Mouse (Mus musculus) neural tube, embryonic 15.5 days (tissue): ENCODE measurements around the gene Hist1h2bg. TPM values are rescaled to one million over a fixed set of nuclear protein-coding genes. Genes with fewer than 3 reads are reported as not detected.
"Not testable (repeated sequence)": the region's sequence is repeated elsewhere in the genome, so short reads cannot be mapped to it uniquely, and the experiment has no call there.

Experiments
- ATAC-seq: fragments of 200-750 bp; cut with Nextera tagmentation; 2 replicates; pipeline ENCODE4 v1.8.0; 2017; ENCODE audit warnings: mild to moderate bottlenecking, moderate TSS enrichment, moderate library complexity; ENCODE audit not compliant: low FRiP score
- H3K27ac ChIP-seq: fragments of 300-500 bp; sonication (generic); replicated peaks from 2 replicates; pipeline ENCODE4 v1.5.1; 2015; ENCODE audit warnings: mild to moderate bottlenecking, inconsistent platforms
- H3K27me3 ChIP-seq: fragments of 300-500 bp; sonication (generic); replicated peaks from 2 replicates; pipeline ENCODE4 v1.6.1; 2015; ENCODE audit warnings: inconsistent platforms
- H3K36me3 ChIP-seq: fragments of 300-500 bp; sonication (generic); 2 replicates; pipeline ENCODE4 v1.6.1; 2015; ENCODE audit warnings: inconsistent platforms
- H3K4me1 ChIP-seq: fragments of 300-500 bp; sonication (generic); 2 replicates; pipeline ENCODE4 v1.6.1; 2015; ENCODE audit warnings: inconsistent platforms
- H3K4me2 ChIP-seq: fragments of 300-500 bp; sonication (generic); 2 replicates; pipeline ENCODE4 v1.6.1; 2015; ENCODE audit warnings: inconsistent platforms, mild to moderate bottlenecking, moderate library complexity
- H3K4me3 ChIP-seq: fragments of 300-500 bp; sonication (generic); replicated peaks from 2 replicates; pipeline ENCODE4 v1.5.1; 2015; ENCODE audit warnings: mild to moderate bottlenecking, inconsistent platforms
- H3K9ac ChIP-seq: fragments of 300-500 bp; sonication (generic); replicated peaks from 2 replicates; pipeline ENCODE4 v1.6.1; 2015; ENCODE audit warnings: mild to moderate bottlenecking, inconsistent platforms
- H3K9me3 ChIP-seq: fragments of 300-500 bp; sonication (generic); replicated peaks from 2 replicates; pipeline ENCODE4 v1.6.1; 2016; ENCODE audit warnings: inconsistent platforms
- whole genome bisulfite sequencing: fragments of 180-500 bp; shearing (Covaris S2); methylation state at CpG from one replicate; pipeline ENCODE4 v1.1.7; 2015; ENCODE audit warnings: mixed read lengths; 5-methylcytosine and 5-hydroxymethylcytosine counted together
- polyA plus RNA-seq: library from polyadenylated mRNA; unstranded; fragments of >200 nt; fragmentation: Nextera tagmentation; extraction: Ambion mirVana; gene quantifications from 2 replicates; pipeline ENCODE4 v1.2.1, GENCODE M21; 2015

The Hist1h2bg gene
- polyA plus RNA-seq, 1 experiment from 2014 or later, result 2.2 TPM

DNA sequence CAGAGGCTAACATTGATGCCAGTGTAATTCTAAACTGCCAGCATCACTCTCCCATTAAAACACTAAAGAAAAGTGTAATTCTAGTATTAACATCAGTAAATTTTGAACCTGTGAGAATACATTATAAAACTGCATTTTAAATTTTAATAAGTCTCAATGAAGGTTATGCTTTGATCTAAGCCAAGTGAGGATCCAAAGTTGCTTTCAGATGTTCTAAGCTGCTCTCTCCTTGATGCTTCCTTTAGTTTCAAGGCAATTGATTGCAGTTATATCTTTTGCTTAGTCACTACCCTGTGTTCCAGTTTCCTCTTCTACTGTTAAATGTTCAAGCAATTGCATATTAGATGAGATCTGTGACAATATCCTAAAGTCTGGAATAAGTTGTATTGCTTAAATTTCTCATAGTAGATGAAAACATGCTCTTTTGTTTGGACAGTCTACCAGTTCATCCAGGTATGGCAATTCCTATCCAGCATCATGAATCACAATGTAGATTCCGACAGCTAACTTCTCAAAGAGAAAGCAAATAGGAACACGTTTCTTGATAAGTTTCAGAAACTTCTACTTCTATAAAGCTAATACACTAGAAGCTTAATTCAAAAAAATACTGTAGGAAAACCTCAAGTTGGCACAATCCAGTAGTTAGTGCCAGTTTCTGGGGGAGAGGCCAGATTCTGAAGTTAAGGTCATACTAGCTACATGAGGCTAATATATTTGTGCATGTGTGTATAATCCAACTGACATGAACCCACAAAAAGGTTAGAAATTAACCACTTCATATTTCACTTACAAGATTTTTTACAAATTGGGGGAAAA lies 1.2 kb downstream of the Hist1h2bg start:
- 47% methylated on average over 2 of the region's 2 CpGs for WGBS
- Histone ChIP-seq H3K9ac (peak overlapping the region; percentile 53), H3K4me3 (peak overlapping the region; percentile 44), H3K27me3 (no peaks in the 10 kb centered on the region), H3K36me3 (no peaks in the 10 kb centered on the region), H3K4me2 (peak overlapping the region; percentile 71), H3K27ac (peak overlapping the region; percentile 94), H3K4me1 (peaks cover 40% of the 10 kb centered on the region), H3K9me3 (no peaks in the 10 kb centered on the region)
- no peak for ATAC-seq

DNA sequence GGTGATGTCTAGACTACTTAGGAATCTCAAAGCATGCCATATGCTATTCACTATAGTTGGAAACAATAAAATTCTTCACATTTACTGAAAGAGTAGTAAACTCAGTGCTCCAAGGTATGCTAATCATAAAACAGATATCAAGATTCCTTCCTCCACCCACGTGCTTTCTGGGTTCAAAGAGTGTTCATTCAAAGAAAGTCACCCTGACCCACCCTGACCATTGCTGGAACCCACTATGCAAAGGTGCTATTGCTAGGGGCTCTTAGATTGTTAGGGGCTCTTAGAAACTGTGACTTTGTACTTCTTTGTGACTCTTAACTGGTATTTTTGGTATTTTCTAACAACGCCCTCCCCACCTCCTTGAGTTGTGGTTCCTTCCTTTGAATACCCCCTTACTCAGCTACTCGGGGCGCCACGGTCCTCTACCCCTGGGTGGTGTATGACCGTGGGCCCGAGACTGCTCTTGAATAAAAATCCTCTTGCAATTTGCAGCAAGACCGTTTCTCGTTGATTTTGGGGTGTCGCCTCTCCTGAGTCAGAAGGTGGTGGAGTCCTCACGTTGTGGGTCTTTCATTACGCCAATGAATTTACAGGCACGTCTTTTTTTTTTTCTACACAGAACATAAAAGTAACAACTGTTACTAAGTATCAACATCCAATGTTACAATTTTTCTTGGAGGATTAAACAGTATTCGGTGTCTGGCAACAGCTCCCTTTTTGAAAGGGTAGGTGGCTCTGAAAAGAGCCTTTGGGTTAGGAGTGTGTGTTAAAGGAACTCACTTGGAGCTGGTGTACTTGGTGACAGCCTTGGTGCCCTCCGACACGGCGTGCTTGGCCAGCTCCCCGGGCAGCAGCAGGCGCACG lies 2.1 kb downstream of the Hist1h2bg start:
- Histone ChIP-seq H3K4me1 (peaks cover 40% of the 10 kb centered on the region), H3K4me3 (peak overlapping the region; percentile 35), H3K27ac (peak overlapping the region; percentile 86), H3K4me2 (peak overlapping the region; percentile 71)
- H3K9me3 ChIP-seq, ATAC-seq, H3K36me3 ChIP-seq, H3K27me3 ChIP-seq, H3K9ac ChIP-seq: not testable (repeated sequence)
- WGBS, result 12% methylated on average over 20 of the region's 20 CpGs

DNA sequence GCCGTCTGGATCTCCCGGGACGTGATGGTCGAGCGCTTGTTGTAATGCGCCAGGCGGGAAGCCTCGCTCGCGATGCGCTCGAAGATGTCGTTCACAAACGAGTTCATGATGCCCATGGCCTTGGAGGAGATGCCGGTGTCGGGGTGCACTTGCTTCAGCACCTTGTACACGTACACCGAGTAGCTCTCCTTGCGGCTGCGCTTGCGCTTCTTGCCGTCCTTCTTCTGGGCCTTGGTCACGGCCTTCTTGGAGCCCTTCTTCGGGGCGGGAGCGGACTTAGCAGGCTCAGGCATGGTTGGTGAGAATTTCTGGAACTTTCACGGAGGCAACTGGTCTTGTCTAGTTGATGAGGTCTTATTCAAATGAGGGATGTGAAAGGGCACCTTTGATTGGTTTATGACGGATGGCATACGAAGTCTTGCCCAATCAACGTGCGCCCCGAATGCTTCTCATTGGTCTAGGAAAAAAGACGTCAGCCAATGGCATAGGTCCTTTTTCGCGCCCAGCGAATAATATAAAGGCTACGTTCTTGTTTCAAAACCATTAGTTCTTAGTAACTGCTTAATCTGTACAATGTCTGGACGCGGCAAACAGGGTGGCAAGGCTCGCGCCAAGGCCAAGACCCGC lies 2.8 kb downstream of the Hist1h2bg start, which contains the start of the genes Hist1h2bf and Hist1h2ad:
Hist1h2bf (minus strand) TSS at position 299 of the 627 bp plus-strand sequence.
Hist1h2ad (plus strand) TSS at position 484 of the 627 bp plus-strand sequence.
- H3K27ac ChIP-seq, result peak within 1 kb of the TSS; percentile 86
- H3K4me1 ChIP-seq, result peaks cover 40% of the 10 kb centered on the region
- 0 out of 2 replicates have a peak within 1 kb of the TSS, but pooled peaks have one; percentile 28 for H3K9ac ChIP-seq
- peak within 1 kb of the TSS; percentile 71 for H3K4me2 ChIP-seq
- peak; percentile 92 for ATAC-seq
- H3K27me3 ChIP-seq, H3K36me3 ChIP-seq, H3K9me3 ChIP-seq: not testable (repeated sequence)
- H3K4me3 ChIP-seq, result peak within 1 kb of the TSS; percentile 35
- WGBS, result 0% methylated on average over 42 of the region's 42 CpGs

DNA sequence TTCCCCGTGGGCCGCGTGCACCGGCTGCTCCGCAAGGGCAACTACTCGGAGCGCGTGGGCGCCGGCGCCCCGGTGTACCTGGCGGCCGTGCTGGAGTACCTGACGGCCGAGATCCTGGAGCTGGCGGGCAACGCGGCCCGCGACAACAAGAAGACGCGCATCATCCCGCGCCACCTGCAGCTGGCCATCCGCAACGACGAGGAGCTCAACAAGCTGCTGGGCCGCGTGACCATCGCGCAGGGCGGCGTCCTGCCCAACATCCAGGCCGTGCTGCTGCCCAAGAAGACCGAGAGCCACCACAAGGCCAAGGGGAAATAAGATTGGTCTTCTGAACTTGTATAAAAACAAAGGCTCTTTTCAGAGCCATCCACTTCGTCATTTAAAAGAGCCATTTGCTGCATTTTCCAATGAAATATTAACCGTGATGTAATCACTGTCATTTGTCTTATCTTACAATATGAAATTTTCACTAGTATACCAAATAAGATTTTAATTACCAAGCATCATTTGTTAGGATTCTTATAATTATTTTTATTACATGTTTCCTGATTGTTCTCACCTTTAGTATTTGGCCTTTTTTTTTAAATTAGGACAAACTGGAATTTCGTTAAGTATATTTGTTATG lies 3.5 kb downstream of the Hist1h2bg start:
- Histone ChIP-seq H3K4me1 (peaks cover 37% of the 10 kb centered on the region), H3K27ac (peak overlapping the region; percentile 86), H3K9ac (0 out of 2 replicates have a peak overlapping the region, but pooled peaks have one; percentile 28), H3K4me2 (peak overlapping the region; percentile 71), H3K4me3 (peak overlapping the region; percentile 35)
- peak; percentile 4; the same call in 1 of the 2 replicates for ATAC-seq
- 0% methylated on average over 7 of the region's 39 CpGs for WGBS
- H3K9me3 ChIP-seq, H3K27me3 ChIP-seq, H3K36me3 ChIP-seq: not testable (repeated sequence)

DNA sequence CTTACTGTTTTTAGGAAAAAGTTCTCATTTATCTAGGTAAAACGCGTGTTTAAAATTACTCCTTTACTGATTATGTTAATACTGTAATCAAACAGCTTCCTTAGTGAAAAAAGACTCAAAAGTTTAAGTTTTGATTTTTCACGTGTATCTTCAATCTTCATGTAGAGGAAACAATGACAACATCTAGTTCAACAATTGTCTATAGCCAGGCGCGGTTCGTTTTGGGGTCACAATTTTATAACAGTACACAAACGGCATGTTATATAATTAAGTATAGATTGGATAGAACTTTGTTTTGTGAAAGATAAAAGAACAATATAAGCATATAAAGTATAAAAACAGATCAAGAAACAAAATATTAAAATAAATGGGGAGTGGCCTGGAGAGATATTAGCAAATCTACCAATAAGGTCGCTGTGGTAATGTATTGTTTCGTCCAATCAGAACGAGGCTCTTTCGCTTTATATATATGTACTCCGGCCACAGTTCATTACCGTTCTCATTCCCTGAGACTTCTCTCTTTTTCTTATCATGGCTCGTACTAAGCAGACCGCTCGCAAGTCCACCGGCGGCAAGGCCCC lies 4.2 kb downstream of the Hist1h2bg start, which contains the start of gene Hist1h3d:
Hist1h3d (plus strand) TSS at position 493 of the 581 bp plus-strand sequence.
- H3K9ac ChIP-seq, result peak within 1 kb of the TSS; percentile 56
- H3K27me3 ChIP-seq, result no peaks in the 10 kb centered on the region
- H3K4me2 ChIP-seq, result peak within 1 kb of the TSS; percentile 71
- peak within 1 kb of the TSS; percentile 41 for H3K4me3 ChIP-seq
- H3K4me1 ChIP-seq, result peaks cover 32% of the 10 kb centered on the region
- no peaks in the 10 kb centered on the region for H3K36me3 ChIP-seq
- H3K27ac ChIP-seq, result peak within 1 kb of the TSS; percentile 81
- H3K9me3 ChIP-seq, result no peaks in the 10 kb centered on the region
- peak; percentile 46 for ATAC-seq
- WGBS, result under 1% methylated on average over 18 of the region's 18 CpGs

DNA sequence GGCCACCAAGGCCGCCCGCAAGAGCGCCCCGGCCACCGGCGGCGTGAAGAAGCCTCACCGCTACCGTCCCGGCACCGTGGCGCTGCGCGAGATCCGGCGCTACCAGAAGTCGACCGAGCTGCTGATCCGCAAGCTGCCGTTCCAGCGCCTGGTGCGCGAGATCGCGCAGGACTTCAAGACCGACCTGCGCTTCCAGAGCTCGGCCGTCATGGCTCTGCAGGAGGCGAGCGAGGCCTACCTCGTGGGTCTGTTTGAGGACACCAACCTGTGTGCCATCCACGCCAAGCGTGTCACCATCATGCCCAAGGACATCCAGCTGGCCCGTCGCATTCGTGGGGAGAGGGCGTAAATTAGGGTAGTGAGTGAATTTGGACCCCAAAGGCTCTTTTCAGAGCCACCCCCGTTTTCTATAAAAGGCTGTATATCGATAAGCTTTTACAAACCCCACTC lies 4.7 kb downstream of the Hist1h2bg start:
- ATAC-seq, H3K36me3 ChIP-seq, H3K9me3 ChIP-seq, H3K27me3 ChIP-seq: not testable (repeated sequence)
- Histone ChIP-seq H3K9ac (peak overlapping the region; percentile 56), H3K4me1 (peaks cover 32% of the 10 kb centered on the region), H3K4me2 (peak overlapping the region; percentile 71), H3K4me3 (peak overlapping the region; percentile 41), H3K27ac (peak overlapping the region; percentile 77)
- whole genome bisulfite sequencing, result 1% methylated on average over 9 of the region's 40 CpGs

DNA sequence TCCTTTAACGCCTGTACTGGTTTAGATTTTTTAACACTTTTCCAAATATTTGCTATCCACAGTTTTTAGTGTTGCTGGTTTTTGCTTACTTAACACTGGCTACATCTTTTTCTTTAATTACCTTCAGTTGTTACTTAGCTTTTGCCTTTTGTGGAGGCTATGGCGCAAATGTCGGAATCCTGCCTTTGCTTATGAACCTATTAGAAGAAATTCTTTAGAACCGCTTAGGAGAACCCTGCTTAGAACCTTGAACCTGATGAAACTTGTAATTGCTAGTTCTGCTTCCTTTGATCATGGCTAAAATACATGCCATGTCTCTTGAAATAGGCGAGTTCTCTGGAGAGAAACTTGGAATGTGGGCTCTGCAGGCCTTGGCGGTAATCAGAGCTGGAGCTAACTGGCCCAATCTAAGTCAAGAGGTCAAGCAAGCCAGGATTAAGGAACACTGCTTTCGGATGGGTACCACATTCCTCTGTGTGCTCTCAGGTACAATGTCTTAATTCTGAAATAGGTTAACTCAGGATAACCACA lies 5.2 kb downstream of the Hist1h2bg start:
- Histone ChIP-seq H3K9me3 (no peaks in the 10 kb centered on the region), H3K4me2 (peak overlapping the region; percentile 71), H3K27ac (peak overlapping the region; percentile 77; the same call in 1 of the 2 replicates), H3K9ac (peak overlapping the region; percentile 56), H3K36me3 (no peaks in the 10 kb centered on the region), H3K27me3 (no peaks in the 10 kb centered on the region), H3K4me3 (peak overlapping the region; percentile 41), H3K4me1 (peaks cover 32% of the 10 kb centered on the region)
- 5% methylated on average over 7 of the region's 7 CpGs for WGBS
- no peak for ATAC-seq

DNA sequence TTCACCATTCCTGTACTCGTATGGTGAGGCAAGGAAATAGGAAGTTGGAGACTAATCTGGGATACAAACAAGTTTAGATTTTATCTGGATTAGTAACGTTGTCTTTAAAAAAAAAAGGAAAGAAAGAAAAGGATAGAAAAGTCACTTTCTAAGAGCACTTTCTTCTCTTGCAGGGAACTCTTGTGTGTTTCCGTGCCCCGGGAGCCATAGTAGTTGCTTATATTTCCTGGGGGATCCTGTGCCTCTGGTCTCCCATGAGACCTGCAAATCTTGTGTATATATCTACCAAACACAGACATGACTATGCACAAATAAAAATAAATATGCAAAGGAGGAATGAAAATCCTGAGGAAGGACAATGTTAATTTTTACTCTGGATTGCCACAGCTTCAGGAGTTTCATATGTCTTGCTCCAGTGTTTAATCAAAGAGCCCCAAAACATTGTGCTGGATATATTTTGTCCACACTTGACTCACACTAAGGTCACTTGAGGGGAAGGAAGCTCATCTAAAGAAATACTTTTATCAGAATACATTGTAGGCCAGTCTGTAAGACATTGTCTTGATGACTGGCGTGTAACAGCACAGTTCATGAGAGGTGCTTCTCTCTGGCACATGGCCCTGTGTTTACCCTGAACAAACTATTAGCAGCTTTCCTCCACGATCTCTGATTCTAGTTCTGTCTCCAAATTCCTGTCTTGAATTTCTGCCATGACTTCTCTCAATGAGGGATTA lies 5.9 kb downstream of the Hist1h2bg start:
- peaks cover 32% of the 10 kb centered on the region for H3K4me1 ChIP-seq
- no peak overlapping the region for H3K27ac ChIP-seq
- no peaks in the 10 kb centered on the region for H3K27me3 ChIP-seq
- no peaks in the 10 kb centered on the region for H3K9me3 ChIP-seq
- 56% methylated on average over 6 of the region's 6 CpGs for WGBS
- H3K36me3 ChIP-seq, result no peaks in the 10 kb centered on the region
- H3K4me2 ChIP-seq, result peak overlapping the region; percentile 71
- ATAC-seq, result no peak
- H3K4me3 ChIP-seq, result peak overlapping the region; percentile 41
- H3K9ac ChIP-seq, result no peak overlapping the region

DNA sequence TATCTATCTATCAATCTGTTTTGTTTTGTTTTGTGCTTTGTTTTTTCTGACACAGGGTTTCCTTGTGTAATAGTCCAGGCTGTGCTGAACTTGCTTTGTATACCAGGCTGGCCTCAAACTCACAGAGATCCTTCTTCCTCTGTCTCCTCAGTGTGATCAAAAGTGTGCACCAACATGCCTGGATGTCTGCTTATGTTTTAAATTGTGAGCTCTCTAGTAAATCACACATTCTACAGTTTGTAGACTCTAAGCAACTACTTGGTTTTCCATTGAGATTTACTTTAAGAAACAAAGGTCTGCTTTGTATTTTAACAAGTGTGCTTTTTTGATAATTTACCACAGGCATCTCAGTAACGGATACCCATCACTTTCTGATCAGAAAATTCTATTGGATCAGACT lies 6.6 kb downstream of the Hist1h2bg start:
- no peak for ATAC-seq
- Histone ChIP-seq H3K4me2 (no peak overlapping the region), H3K4me3 (no peak overlapping the region), H3K9ac (no peak overlapping the region), H3K27ac (no peak overlapping the region), H3K27me3 (no peaks in the 10 kb centered on the region), H3K9me3 (no peaks in the 10 kb centered on the region), H3K36me3 (no peaks in the 10 kb centered on the region), H3K4me1 (peaks cover 32% of the 10 kb centered on the region)
- WGBS, result 91% methylated on average over 1 of the region's 1 CpGs
